Mouse (Mus musculus): Measurements from ENCODE around the gene Tex22. TPM values are rescaled to one million over a fixed set of nuclear protein-coding genes. Genes with fewer than 3 reads are reported as not detected.

Tex22 gene
- total and polyA plus RNA-seq, 3 experiments: 0.21 to 0.27 TPM; not detected in 1

- H3K36me3 ChIP-seq (ENCODE audit: control insufficient read depth, insufficient read depth, low read length): no peaks in the 10 kb centered on the region
- peak; percentile 58 to 78 for DNase-seq
- TF ChIP-seq POLR2A (IDR thresholded peaks at IDR 0.05; ENCODE audit: insufficient read depth, low read depth, low read length): no peak; the same call in 1 of the 2 replicates
- TF ChIP-seq CTCF (IDR thresholded peaks at IDR 0.05): no peak
- peak; percentile 98 for TF ChIP-seq EP300 (IDR thresholded peaks at IDR 0.05; ENCODE audit: insufficient read depth, low read depth, low read length)
Observed at GRCm38 (mm10) chr12:113137260-113138213, 63.2 kb downstream of the Tex22 start.

GRCm38 (mm10) chr12:113138291-113138690, 64.0 kb downstream of the Tex22 start:
- intact Hi-C loops (cut with DNase I): loop anchor here (2.0 kb wide), 1 partner anchor 19 kb away; no protein-coding TSS in a partner anchor
- 37% methylated on average over 6 of the region's 6 CpGs for WGBS
- DNase-seq: no peak
- TF ChIP-seq EP300 (IDR thresholded peaks at IDR 0.05; ENCODE audit: insufficient read depth, low read depth, low read length) (no peak), CTCF (IDR thresholded peaks at IDR 0.05) (no peak), POLR2A (IDR thresholded peaks at IDR 0.05; ENCODE audit: insufficient read depth, low read depth, low read length) (no peak)
- no peak overlapping the region for H3K4me3 ChIP-seq
- peak overlapping the region; percentile 100 for H3K27ac ChIP-seq
- H3K27me3 ChIP-seq (ENCODE audit: control insufficient read depth, insufficient read depth, low read length): no peaks in the 10 kb centered on the region
- H3K4me1 ChIP-seq (ENCODE audit: control insufficient read depth, insufficient read depth, low read length): peaks cover 14% of the 10 kb centered on the region
- H3K9ac ChIP-seq (ENCODE audit: low read depth, low read length): no peak overlapping the region
- H3K36me3 ChIP-seq (ENCODE audit: control insufficient read depth, insufficient read depth, low read length): no peaks in the 10 kb centered on the region
- 0 out of 2 replicates have a peak, but pooled peaks cover 1% of the 10 kb centered on the region for H3K79me2 ChIP-seq (replicated peaks; ENCODE audit: control insufficient read depth, insufficient read depth, low read length)

More at GRCm38 (mm10) chr12:113137260-113138213, 63.2 kb downstream of the Tex22 start:
- H3K79me2 ChIP-seq (replicated peaks; ENCODE audit: control insufficient read depth, insufficient read depth, low read length): 0 out of 2 replicates have a peak, but pooled peaks cover 1% of the 10 kb centered on the region
- H3K9ac ChIP-seq (ENCODE audit: low read depth, low read length): 0 out of 2 replicates have a peak overlapping the region, but pooled peaks have one; percentile 5
- H3K4me1 ChIP-seq (ENCODE audit: control insufficient read depth, insufficient read depth, low read length): peaks cover 19% of the 10 kb centered on the region
- intact Hi-C loops (cut with DNase I): loop anchor here (2.0 kb wide), 1 partner anchor 19 kb away; no protein-coding TSS in a partner anchor
- no peaks in the 10 kb centered on the region for H3K27me3 ChIP-seq (ENCODE audit: control insufficient read depth, insufficient read depth, low read length)
- H3K4me3 ChIP-seq: no peak overlapping the region
- peak overlapping the region; percentile 100 for H3K27ac ChIP-seq
- WGBS: 52% methylated on average over 18 of the region's 18 CpGs

Small RNA genes within 50 kb of the gene (microRNA-seq; reads per million reads assigned to microRNA genes)
- gene Gm44471: 0 reads per million in 2 experiments

Other genes with a start within 250 kb of the Tex22 start
- 1 to 10 TPM; 5.3 to 6.6 TPM for gene Cdca4, start 245.1 kb upstream of the Tex22 start, total RNA-seq (2021)
- gene Cdca4, start 245.1 kb upstream of the Tex22 start, polyA plus RNA-seq (2012; rRNA removed): 7.6 and 10.0 TPM in 2 replicates
- gene Gpr132, start 206.3 kb upstream of the Tex22 start, total RNA-seq (2021): under 1 TPM; 0.29 to 0.36 TPM
- 1.00 and 2.0 TPM in 2 replicates for gene Gpr132, start 206.3 kb upstream of the Tex22 start, polyA plus RNA-seq (2012; rRNA removed)
- gene Jag2, start 144.7 kb upstream of the Tex22 start, total RNA-seq (2021): 10 to 100 TPM; 25.4 to 27.4 TPM
- gene Jag2, start 144.7 kb upstream of the Tex22 start, polyA plus RNA-seq (2012; rRNA removed): 34.4 and 35.5 TPM in 2 replicates
- gene Nudt14, start 132.4 kb upstream of the Tex22 start, total RNA-seq (2021): 1 to 10 TPM; 5.7 to 8.6 TPM
- 11.4 and 14.8 TPM in 2 replicates for gene Nudt14, start 132.4 kb upstream of the Tex22 start, polyA plus RNA-seq (2012; rRNA removed)
- 10 to 100 TPM; 21.8 to 24.3 TPM for gene Btbd6, start 98.0 kb upstream of the Tex22 start, total RNA-seq (2021)
- gene Btbd6, start 98.0 kb upstream of the Tex22 start, polyA plus RNA-seq (2012; rRNA removed): 26.7 and 27.4 TPM in 2 replicates
- gene Brf1, start 73.8 kb upstream of the Tex22 start, total RNA-seq (2021): 10 to 100 TPM; 22.3 to 25.1 TPM
- 22.4 and 29.3 TPM in 2 replicates for gene Brf1, start 73.8 kb upstream of the Tex22 start, polyA plus RNA-seq (2012; rRNA removed)
- 10 to 100 TPM; 34.9 to 37.5 TPM for gene Pacs2, start 60.0 kb upstream of the Tex22 start, total RNA-seq (2021)
- gene Pacs2, start 60.0 kb upstream of the Tex22 start, polyA plus RNA-seq (2012; rRNA removed): 34.8 and 37.4 TPM in 2 replicates
- 10 to 100 TPM; 44.8 to 54.8 TPM for gene Mta1, start 23.8 kb downstream of the Tex22 start, total RNA-seq (2021)
- 35.4 and 42.4 TPM in 2 replicates for gene Mta1, start 23.8 kb downstream of the Tex22 start, polyA plus RNA-seq (2012; rRNA removed)
- gene Crip2, start 65.7 kb downstream of the Tex22 start, total RNA-seq (2021): 1,000 to 10,000 TPM; 1,390 to 1,660 TPM
- 3,159 and 3,188 TPM in 2 replicates for gene Crip2, start 65.7 kb downstream of the Tex22 start, polyA plus RNA-seq (2012; rRNA removed)
- 100 to 1,000 TPM; 194 to 200 TPM for gene Crip1, start 71.8 kb downstream of the Tex22 start, total RNA-seq (2021)
- gene Crip1, start 71.8 kb downstream of the Tex22 start, polyA plus RNA-seq (2012; rRNA removed): 429 and 531 TPM in 2 replicates
- gene Tedc1, start 81.9 kb downstream of the Tex22 start, total RNA-seq (2021): under 1 TPM; 0.34 to 0.52 TPM
- 0.45 and 0.67 TPM in 2 replicates for gene Tedc1, start 81.9 kb downstream of the Tex22 start, polyA plus RNA-seq (2012; rRNA removed)
- under 1 TPM in 1 of 2 experiments, not detected in 1; 0.18 TPM for gene Tmem121, start 111.4 kb downstream of the Tex22 start, total RNA-seq (2021)
- 0.41 TPM in 1 of 2 replicates, not detected in the other for gene Tmem121, start 111.4 kb downstream of the Tex22 start, polyA plus RNA-seq (2012; rRNA removed)

All from heart, adult 2 months (tissue).